Mouse (Mus musculus): ENCODE measurements around the gene Zc2hc1b.
A peak's percentile ranks its signal among the peaks of the same experiment; 100 is the strongest.

The Zc2hc1b gene

DNA sequence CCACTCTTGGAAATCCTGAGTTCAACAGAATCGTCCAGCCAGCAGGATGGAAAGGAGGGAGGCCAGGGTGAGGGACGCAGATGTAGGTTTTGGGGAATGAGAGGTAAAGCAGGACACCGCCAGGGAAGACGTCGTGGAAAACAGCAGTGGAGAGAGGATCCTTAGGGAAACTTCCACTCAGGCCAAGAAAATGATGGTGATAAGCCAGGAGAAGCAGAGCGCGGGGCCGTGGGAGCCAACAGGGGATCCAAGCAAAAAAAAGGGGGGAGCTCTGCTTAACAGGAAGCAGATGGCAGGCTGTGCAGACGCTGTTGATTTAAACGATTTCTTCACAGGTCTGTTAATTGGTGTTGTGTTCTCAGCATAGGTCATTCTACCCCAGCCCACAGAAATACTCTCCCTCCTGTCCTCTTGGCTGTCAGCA lies 5.0 kb downstream of the Zc2hc1b start:
- DNase-seq (ENCODE audit: low read depth) = peak; percentile 20

DNA sequence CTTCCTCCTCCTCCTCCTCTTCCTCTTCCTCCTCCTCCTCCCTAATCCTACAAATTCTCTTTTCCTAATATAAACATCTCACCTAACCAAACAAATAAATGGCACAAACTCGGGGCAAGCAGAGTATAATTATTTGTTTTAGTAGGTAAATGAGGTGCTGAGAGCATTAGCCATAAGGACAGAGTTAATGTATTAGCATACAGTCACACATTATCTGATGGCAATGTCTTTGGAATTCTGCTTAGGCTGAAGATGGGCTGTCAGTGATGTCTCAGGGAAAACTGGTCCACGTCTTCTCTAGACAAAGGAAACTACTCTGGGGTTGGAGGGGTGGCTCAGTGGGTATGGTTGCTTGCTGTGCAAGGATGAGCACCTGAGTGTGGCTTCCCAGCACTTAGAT lies 6.4 kb downstream of the Zc2hc1b start:
- DNase-seq (ENCODE audit: low read depth) = no peak

DNA sequence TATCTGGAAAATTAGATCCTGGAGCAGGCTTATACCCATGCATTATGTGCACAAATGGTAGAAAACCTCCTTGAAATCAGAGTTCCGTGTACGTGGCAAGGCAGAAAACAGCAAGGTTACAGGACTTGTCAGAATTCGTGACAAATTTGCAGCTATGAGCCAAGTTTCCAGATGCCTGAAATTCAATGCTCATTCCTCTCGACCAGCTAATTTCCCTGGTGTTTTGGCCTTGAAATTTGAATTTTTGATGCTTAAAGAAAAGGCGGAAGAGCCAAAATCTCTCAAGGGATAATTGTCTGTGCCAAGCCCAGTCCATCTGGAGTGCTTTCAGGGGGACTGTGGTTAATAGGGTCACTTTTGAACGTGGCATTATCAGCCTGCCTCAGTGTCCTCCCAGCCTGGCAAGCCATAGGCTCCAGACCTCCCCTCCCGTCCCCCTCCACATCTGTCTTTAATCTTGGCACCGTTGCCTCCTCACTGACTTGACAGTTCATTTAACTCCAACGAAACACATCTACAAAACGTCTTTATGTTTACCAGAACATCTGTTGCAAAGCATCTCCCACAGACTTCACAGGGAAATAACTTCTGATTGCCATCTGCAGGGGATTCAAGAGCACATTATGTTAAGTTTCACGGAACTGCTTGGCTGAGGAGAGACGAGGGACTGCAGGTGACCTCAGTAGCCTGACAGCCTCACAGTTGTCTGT lies 6.9 kb downstream of the Zc2hc1b start:
- DNase-seq (ENCODE audit: low read depth) = no peak

DNA sequence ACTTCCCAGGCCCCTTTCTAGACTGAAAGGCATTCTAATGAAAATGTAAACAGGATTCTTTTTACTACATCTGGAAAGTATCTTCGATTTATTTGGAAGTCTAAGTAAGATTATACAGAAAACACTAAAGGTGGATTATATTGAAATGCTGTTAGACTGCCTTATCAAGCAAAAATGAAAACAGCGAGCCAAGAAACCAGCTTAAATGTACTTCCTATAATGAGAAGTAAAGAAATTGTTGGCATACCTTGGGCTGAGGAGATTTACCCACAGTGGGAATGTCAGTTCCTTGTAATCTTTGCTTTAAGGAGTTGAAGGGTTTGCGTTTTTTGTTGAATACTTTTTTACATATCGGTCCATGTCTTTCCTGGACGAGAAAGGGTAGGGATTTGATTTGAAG lies 9.4 kb downstream of the Zc2hc1b start:
- DNase-seq (ENCODE audit: low read depth) = no peak

DNA sequence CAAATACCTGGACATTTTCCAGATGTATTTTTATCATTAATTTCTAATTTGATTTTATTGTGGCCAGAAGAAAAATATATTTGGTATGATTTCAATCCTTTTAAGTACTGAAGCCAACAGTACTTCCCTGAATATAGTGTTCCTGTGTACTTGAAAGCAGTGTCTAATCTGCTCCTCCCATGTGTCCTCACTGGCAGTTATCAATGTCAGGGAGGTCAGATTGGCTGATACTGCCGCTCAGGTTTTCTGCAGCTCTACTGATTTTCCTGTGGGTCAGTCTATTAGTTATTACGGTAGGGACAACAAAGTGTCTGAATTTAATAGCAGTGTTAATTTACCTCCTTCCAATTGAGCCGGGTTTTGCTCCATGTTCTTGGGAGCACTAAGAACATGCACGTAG lies 15.8 kb downstream of the Zc2hc1b start:
- DNase-seq (ENCODE audit: low read depth) = no peak

DNA sequence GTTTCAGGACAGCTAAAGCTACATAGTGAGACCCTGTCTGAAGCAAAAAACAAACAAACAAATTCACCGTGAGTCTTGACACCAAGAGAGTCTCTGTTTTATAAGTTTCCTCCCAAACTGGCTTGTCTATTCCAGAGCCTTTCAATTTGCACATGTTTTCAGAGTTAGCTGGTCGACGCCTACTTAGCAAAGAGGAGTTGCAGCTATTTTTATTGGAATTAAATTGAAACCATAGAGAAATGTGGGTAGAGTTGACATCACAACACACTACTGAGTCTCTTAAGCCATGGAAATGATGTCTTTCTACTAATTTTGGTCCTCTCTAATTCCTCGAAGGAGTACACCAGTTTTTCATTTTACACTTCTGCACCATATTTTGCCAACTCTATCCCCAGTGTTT lies 16.9 kb downstream of the Zc2hc1b start:
- no peak for DNase-seq (ENCODE audit: low read depth)

DNA sequence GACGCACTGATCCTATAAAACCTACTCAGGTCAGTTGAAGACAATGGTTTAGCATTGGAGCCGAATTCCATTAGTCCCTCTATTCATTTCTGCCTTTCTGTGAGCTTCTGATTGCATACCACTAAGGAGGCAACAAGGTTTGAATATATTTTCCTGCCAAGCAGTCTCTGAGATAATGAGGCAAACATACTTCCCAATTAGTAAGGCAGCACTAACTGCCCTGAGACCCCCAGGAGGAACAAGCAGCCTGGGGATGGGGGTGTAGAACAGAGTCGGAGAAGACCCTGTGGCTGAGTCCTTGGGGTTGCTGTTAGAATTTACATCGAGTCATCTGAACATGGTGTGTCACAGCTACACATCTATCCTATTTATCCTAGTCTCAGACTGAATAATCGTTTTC lies 22.4 kb downstream of the Zc2hc1b start:
- no peak for DNase-seq (ENCODE audit: low read depth)

DNA sequence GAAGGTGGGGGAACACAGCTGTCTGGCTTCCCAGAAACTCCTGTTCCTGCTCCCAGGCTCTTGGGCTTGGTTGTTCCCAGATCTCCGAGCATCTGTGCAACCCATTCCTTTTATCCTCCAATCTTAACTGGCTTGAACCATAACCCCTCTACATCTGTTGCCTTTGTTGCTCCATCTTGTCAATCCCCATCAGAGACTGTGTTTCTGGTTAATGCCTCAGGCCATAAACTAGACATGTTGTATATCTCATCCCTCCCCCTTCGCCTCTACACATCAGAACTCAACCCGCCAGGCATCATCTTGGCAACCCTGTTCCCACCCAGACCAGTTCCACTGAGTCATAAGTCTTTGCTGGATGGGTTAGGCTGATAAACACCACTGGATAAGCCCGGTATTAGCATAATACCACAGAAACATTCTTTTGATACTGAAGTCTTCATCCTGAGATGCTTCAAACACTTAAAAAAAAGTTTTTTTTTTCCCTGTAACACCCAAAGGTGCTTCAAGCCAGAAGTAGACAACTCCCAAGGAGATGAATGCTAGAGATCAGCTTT lies 24.9 kb downstream of the Zc2hc1b start:
- no peak for DNase-seq (ENCODE audit: low read depth)

DNA sequence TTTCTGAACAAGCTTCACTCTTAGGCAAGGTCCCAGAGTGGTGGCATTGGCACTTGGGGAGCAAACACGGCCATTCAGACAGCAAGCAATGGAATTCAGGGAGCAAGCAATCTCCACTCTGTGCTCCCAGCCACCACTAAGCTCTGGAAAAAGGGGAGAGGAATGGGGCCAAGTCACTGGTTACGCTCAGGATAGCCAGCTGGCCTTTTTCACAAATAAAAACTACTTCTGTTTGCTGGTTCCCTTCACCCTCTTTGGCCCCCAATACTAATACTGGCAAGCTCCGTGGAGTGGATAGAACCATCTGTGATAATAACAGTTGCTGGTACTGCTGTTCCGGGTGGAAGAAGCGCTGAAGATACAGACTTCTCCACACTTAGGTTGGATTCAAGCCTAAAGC lies 26.5 kb downstream of the Zc2hc1b start:
- DNase-seq (ENCODE audit: low read depth) = no peak

DNA sequence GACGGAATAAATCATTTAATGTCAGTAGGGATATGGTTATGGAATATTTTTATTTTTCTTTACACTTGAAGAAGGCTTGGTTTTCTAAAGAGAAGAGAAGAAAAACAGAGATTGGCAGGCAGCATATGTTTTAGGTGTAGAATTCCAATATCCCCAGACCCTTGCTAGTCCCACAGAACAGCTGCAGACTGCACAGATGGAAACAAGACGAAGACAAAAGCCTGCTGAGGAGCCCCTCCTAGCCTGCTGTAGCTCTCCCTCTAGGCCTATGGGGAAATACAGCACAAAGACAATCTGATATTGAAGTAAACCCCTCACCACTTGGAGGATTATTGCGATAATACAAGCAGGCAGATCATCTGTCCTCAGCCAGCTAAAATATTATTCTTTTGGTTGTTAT lies 27.4 kb downstream of the Zc2hc1b start:
- no peak for DNase-seq (ENCODE audit: low read depth)

DNA sequence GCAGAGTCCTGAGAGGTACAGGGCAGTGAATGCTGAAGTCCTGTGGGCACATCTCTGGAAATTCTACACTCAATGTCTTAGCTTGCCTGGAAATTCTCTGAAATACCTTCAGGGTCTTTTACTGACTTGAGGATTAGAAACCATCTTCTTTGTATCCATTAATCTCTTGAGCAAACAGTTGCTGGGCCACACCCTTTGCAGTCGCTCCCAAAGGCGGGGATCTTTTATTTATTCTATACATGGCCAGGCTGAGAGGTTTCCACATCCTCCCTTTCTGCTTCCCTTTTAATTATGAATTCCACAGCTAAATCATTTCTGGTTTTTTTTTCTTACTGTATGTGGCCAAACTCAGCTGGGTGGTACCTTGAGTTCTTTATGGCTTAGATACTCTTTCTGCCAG lies 37.4 kb downstream of the Zc2hc1b start:
- no peak for DNase-seq (ENCODE audit: low read depth)

DNA sequence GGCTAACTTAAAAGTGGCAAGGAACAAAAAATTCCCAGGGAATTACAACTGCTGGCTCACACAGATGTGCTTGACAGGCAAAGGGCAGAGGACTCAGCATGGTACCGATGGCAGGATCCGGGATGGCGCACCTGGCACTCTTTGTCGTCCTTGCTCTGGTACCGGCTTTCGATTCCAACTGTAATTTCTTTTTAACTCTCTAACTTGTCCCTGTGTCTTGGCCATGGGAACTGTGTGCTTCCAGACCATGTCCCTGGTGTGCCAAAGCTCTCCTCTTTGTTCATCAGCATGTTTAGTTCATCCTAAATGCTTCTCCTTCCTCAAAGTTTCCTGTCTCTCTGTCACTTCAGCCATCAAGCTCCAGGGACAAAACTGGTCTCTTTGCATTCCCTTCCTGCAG lies 39.9 kb downstream of the Zc2hc1b start:
- DNase-seq (ENCODE audit: low read depth) = no peak

DNA sequence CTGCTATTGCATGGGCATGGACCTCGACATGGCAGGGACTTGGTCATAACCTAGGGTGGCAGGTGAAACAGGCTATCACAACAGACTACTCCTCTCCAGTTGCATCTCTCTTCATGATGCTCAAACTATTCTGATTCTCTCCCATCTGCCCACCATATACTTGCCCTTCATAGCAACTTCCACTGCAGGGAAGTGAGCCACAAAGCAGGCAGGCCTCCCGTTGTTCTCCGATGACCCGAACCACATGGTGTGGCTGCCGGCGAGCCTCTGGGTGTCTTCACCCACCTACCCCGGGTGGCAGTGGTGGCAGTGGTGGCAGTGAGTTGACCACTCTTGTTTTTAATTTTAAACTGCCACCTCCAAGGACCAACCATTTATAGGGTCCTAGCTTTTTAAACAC lies 42.1 kb downstream of the Zc2hc1b start:
- no peak for DNase-seq (ENCODE audit: low read depth)

DNA sequence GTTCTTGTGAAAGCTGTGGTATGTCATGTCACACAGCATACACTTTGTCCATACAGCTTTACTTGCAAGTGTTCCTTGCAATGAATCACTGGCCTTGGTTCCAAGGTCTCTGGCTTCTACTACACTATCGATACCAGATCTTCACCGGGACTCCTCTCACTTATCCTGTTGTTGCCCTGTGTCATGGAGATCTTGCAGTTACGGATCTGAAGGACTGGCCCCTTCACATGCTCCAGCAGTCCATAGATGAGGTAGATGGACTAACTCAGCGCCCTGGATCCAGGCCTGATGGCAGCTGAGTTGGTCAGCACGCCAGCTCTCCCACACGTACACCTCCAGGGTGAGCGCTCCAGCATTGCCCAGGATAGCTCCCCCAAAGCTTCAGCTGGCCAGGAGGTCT lies 42.5 kb downstream of the Zc2hc1b start:
- DNase-seq (ENCODE audit: low read depth) = no peak

DNA sequence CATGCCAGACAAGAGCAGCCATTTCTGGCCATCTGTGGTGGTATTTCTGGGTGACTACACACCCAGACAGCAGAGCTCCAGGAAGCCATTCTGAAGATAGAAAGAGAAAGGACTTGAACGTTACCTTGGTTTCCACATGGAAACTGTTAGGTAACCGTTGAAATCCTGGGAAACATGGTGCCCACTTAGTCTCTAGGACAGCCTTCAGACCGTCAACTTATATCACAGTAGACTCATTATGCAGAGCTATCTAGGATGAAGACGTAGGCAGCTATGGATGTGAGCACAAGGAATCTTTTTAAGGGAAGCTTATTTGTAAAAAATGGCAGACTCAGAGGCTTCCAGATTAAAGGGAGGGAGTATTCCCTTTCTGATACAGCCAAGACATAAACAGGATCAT lies 44.0 kb downstream of the Zc2hc1b start:
- no peak for DNase-seq (ENCODE audit: low read depth)

DNA sequence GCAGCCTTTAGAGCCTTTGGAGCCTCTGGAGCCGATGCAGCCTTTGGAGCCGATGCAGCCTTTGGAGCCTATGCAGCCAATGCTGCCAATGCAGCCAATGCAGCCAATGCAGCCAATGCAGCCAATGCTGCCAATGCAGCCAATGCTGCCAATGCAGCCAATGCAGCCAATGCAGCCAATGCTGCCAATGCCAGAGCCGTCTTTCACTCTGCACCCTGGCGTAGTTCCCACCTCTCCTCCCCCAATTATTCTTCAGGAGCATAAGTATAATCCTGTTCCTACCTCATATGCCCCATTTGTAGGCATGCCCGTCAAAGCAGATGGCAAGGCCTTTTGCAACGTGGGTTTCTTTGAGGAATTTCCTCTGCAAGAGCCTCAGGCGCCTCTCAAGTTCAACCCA lies 49.9 kb downstream of the Zc2hc1b start:
- no peak for DNase-seq (ENCODE audit: low read depth)

DNA sequence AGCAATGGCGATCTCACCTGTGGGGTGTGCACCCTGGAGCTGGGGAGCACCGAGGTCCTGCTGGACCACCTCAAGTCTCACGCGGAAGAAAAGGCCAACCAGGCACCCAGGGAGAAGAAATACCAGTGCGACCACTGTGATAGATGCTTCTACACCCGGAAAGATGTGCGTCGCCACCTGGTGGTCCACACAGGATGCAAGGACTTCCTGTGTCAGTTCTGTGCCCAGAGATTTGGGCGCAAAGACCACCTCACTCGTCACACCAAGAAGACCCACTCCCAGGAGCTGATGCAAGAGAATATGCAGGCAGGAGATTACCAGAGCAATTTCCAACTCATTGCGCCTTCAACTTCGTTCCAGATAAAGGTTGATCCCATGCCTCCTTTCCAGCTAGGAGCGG lies 50.5 kb downstream of the Zc2hc1b start:
- no peak for DNase-seq (ENCODE audit: low read depth)

DNA sequence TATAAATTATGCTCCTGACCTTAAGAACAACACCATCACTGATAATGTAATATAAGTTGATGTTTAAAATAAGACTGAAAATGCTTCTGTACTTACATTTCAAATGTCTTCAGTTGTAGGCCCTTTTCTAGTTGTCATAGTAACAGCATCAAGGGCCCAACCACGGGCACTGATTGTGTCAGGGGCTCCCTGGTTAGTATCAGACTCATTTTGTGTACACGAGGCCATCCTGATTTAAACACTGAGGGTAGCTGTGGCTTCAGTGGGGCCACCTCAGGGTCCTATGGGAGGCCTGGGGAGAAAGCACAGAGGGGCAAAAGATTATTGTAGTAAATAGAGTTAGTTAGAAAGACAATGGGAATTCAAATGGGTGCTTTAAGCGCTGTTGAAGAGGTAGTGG lies 52.0 kb downstream of the Zc2hc1b start:
- DNase-seq (ENCODE audit: low read depth) = no peak

DNA sequence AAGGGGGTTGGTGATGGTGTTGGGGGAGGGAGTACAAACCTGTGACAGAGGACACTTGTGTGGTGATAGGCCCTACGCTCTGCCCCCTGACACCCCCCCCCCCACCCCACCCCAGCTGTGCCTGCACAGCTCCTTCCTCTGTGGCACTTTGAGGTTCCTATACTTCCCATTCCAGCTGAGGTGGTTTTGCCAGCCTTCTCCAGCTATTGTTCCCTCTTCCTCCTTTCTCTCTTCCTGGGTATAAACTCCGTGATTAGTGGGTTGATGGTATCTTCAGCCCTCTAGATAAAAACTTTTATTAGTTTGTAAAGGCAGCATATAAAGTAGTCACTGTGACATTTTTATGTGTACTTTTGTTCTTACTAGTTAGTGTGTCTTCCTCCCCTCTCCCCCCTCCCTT lies 58.5 kb downstream of the Zc2hc1b start:
- no peak for DNase-seq (ENCODE audit: low read depth)

DNA sequence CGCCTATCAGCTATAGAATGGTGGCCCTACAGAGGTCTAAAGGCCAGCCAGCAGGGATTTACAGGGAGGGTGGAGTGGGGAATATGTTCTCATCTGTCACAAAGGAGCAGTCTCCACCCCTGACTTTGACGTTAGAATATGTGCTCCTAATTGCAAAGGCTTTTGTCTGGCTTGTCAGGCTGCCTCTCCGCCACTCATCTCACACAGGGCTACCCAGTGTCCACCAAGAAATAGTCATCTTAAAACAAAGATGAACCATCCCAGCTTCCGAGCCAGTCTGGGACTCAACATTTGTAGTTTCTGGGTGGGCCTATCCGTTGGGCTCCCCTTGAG lies 59.1 kb downstream of the Zc2hc1b start:
- no peak for DNase-seq (ENCODE audit: low read depth)

DNA sequence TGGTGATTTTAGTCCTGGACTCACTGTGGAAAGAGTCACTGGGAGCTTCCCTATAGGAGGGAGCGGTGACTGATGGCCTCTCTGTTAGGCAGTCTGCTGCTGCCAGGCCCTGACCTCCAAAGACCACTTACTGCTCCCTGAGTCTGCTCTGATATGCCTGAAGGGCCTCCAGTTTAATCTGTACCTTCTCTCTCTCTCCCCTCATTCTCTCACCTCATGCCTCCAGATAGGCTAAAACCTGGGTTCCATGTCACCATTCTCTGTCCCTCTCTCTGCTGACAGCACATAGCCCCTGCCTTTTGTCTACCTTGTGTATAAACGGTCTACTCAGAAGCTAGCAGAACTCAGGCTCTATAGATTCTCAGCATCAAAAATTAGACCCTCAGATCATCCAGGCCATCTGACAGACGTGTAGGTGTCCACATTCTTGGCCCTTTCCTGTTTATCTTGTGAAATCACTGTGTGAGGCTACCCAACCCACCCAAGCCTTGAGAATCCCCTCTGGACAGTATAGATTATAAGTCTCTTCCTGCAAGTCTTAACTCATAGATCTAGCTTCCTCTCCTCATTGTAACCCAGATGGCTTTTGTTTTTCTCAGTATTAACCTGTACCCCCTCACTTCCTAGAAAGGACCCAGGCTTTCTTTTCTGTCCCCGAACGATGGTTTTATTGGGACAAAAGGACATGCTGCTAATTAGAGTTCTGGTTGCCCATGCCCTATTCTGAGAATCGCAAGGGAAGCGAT lies 59.6 kb downstream of the Zc2hc1b start:
- DNase-seq (ENCODE audit: low read depth) = no peak

DNA sequence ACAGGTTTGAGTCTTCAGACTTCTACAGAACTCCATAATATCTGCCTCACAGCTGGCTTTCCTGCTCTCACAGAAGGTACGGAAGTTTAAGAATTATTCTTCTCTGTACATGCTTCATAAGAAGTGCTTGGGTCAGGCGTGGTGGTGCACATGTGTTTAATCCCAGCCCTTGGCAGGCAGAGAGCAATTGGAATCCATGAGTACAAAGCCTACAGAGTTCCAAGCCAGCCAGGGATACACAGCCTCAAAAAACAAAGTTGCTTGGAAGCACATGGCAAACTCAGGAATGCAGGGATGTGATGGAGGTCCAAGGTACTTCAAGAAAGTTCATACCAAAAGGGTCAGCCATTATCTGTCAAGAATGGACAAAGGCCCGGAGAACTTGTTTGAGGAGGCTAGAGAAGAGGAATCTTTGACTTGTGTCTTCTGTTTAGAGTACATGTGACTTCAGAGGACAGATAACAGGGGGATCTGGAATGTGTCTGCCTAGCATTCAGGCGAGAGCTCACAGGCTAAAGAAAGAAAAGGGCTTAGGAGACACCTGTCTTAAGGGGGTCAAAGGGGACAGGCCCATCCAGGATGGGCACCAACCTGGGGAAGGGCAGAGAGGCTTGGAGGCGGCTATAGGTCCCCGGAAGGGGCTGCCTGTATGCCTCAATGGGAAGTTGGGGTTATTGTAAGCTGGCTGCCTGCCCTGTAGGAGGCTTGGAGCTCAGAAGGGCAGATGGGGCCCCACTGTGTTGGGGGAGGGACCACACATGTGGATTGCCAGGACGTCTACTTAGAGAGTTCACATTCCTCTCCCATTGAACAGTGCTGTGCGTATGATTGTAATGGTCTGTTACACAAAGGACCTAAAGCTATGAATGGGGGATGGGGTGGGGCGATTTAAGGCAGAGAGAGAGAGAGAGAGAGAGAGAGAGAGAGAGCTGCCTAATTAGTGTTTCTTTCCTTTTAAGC lies 60.8 kb downstream of the Zc2hc1b start:
- no peak for DNase-seq (ENCODE audit: low read depth)

DNA sequence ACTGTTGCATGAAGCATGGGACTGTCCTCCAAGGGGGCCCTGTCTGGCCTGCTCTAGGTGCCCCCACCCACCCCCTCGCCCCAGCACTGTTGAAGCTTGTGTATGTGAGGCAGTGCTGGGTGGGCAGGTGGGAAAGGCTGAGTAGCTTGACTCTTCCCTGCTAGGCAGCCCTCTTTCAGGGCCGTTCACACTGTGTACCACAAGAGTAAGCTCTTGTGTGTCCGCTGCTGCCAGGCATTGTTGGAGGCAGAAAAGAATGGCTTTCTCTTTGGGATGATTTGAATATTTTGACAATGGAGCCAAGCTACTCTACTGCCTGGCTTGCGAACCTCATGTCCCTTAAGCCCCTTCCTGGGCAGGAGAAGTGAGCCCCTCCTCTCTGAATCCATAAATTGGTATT lies 62.8 kb downstream of the Zc2hc1b start:
- DNase-seq (ENCODE audit: low read depth) = no peak

Data from 416B (cell line).